Mouse (Mus musculus) liver, embryonic 14.5 days (tissue): ENCODE results near the gene Efna2. TPM values are rescaled to one million over a fixed set of nuclear protein-coding genes. Genes with fewer than 3 reads are reported as not detected.

ENCODE experiments used
- ATAC-seq: fragments of 200-750 bp; cut with Nextera tagmentation; 2 replicates; pipeline ENCODE4 v1.8.0; 2017; ENCODE audit warnings: moderate number of reproducible peaks, mild to moderate bottlenecking, moderate library complexity; ENCODE audit not compliant: insufficient read depth
- DNase-seq, 3 experiments: peaks; one replicate each; pipeline ENCODE4 v3.0.0-alpha.2; 2012 to 2013; ENCODE audit warnings: low read depth in 3 of 3, low spot score in 3 of 3
- H3K27ac ChIP-seq: fragments of 300-500 bp; sonication (generic); 2 replicates; pipeline ENCODE4 v1.5.1; 2014; ENCODE audit warnings: moderate library complexity, mild to moderate bottlenecking, control low read depth, inconsistent platforms
- H3K27me3 ChIP-seq: fragments of 300-500 bp; sonication (generic); 2 replicates; pipeline ENCODE4 v1.6.1; 2014; ENCODE audit warnings: mild to moderate bottlenecking, low read length, moderate library complexity; ENCODE audit not compliant: control insufficient read depth, insufficient read depth
- H3K36me3 ChIP-seq: fragments of 300-500 bp; sonication (generic); replicated peaks from 2 replicates; pipeline ENCODE4 v1.6.1; 2014; ENCODE audit warnings: low read depth; ENCODE audit not compliant: control insufficient read depth, insufficient read depth
- H3K4me1 ChIP-seq, 2 experiments: fragments of 200-500 bp in 1 of 2; fragments of 300-500 bp in 1 of 2; sonication (generic) in 1 of 2; replicated peaks; 2 replicates each; pipeline ENCODE4 v1.6.1; 2012 to 2014; ENCODE audit warnings: antibody characterized with exemption in 1 of 2, inconsistent platforms in 1 of 2, low read length in 1 of 2; ENCODE audit not compliant: control insufficient read depth in 2 of 2, insufficient read depth in 2 of 2
- H3K4me2 ChIP-seq: fragments of 300-500 bp; sonication (generic); 2 replicates; pipeline ENCODE4 v1.6.1; 2014; ENCODE audit warnings: low read depth, mild to moderate bottlenecking, control low read depth, moderate library complexity
- H3K4me3 ChIP-seq, 2 experiments: fragments of 200-500 bp in 1 of 2; fragments of 300-500 bp in 1 of 2; sonication (generic) in 1 of 2; 2 replicates each; pipeline ENCODE4 v1.5.1; 2012 to 2014; ENCODE audit warnings: low read depth in 2 of 2, low read length in 2 of 2, mild to moderate bottlenecking in 2 of 2, control low read depth in 1 of 2, inconsistent platforms in 1 of 2, moderate library complexity in 1 of 2; ENCODE audit not compliant: insufficient read depth in 1 of 2
- H3K9ac ChIP-seq: fragments of 300-500 bp; sonication (generic); replicated peaks from 2 replicates; pipeline ENCODE4 v1.6.1; 2014; ENCODE audit warnings: mild to moderate bottlenecking, control low read depth, moderate library complexity
- H3K9me3 ChIP-seq: fragments of 300-500 bp; sonication (generic); 2 replicates; pipeline ENCODE4 v1.6.1; 2016; ENCODE audit warnings: low read length, mixed read lengths; ENCODE audit not compliant: control insufficient read depth
- CTCF ChIP-seq: IDR thresholded peaks from 2 replicates; pipeline ENCODE4 v1.5.1; 2016; ENCODE audit warnings: antibody characterized with exemption, low read depth, control low read depth
- EP300 ChIP-seq: IDR thresholded peaks from 2 replicates; pipeline ENCODE4 v1.6.1; 2016; ENCODE audit warnings: antibody characterized with exemption, low read depth
- WGBS: fragments of 180-500 bp; shearing (Covaris S2); extraction: QIAGEN DNeasy Blood & Tissue Kit; methylation state at CpG from one replicate; pipeline ENCODE4 v1.1.7; 2014; ENCODE audit not compliant: insufficient replicate concordance; 5-methylcytosine and 5-hydroxymethylcytosine counted together
- polyA plus RNA-seq, 2 experiments: library from polyadenylated mRNA; depleted of rRNA in 1 of 2; stranded (reverse) in 1 of 2; unstranded in 1 of 2; fragments of >200 nt; fragmentation: Nextera tagmentation in 1 of 2; extraction: Ambion mirVana in 1 of 2; gene quantifications; 2 replicates each; pipeline versions ENCODE4 v1.2.1 to v1.2.3; 2012 to 2014

The Efna2 gene
- polyA plus RNA-seq, 2 experiments = 0.47 to 0.51 TPM

GRCm38 (mm10) chr10:80177441-80178279 is 1.6 kb upstream of the Efna2 start:
- Histone ChIP-seq H3K4me3 (no peak overlapping the region), H3K9ac (no peak overlapping the region), H3K9me3 (no peaks in the 10 kb centered on the region), H3K4me2 (no peak overlapping the region), H3K36me3 (no peaks in the 10 kb centered on the region), H3K27ac (no peak overlapping the region), H3K27me3 (peaks cover 29% of the 10 kb centered on the region), H3K4me1 (peaks cover 0 to 4% of the 10 kb centered on the region in 2 experiments; a peak in 3 of 4 replicates)
- no peak for TF ChIP-seq CTCF
- no peak for TF ChIP-seq EP300
- 60% methylated on average over 7 of the region's 7 CpGs for WGBS
- no peak for DNase-seq
- ATAC-seq = no peak

DNA sequence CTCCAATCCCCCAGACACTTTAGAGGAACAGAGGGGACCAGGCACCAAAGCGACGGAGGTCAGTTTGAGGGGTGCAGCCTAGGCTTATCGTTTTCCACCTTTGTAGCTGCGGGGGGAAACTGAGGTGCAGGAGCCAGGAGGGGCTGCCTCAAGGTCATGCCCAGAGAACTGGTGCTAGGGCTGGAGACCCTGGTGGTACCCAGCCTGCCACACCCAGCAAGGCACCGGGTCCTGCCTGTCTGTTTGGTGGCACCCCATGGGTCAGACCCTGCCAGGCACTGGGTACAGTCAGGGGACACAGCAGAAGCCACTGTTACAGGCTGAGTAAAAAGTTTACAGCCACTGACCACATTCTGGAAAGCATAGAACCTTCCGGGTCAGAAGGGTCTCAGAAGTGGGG is 1.0 kb downstream of the Efna2 start:
- Histone ChIP-seq H3K36me3 (no peaks in the 10 kb centered on the region), H3K9ac (no peak overlapping the region), H3K27me3 (peaks cover 29% of the 10 kb centered on the region), H3K4me3 (no peak overlapping the region), H3K4me1 (no peaks in the 10 kb centered on the region), H3K9me3 (no peaks in the 10 kb centered on the region), H3K27ac (no peak overlapping the region), H3K4me2 (no peak overlapping the region)
- no peak for DNase-seq
- WGBS = 49% methylated on average over 6 of the region's 6 CpGs
- no peak for TF ChIP-seq EP300
- TF ChIP-seq CTCF = no peak
- ATAC-seq = no peak

GRCm38 (mm10) chr10:80180823-80181222 is 1.5 kb downstream of the Efna2 start:
- H3K9me3 ChIP-seq = no peaks in the 10 kb centered on the region
- H3K4me1 ChIP-seq = no peaks in the 10 kb centered on the region
- H3K4me3 ChIP-seq = no peak overlapping the region
- H3K9ac ChIP-seq = no peak overlapping the region
- H3K36me3 ChIP-seq = no peaks in the 10 kb centered on the region
- DNase-seq = no peak
- peaks cover 33% of the 10 kb centered on the region for H3K27me3 ChIP-seq
- 68% methylated on average over 5 of the region's 5 CpGs for WGBS
- TF ChIP-seq CTCF (no peak), EP300 (no peak)
- ATAC-seq = no peak
- H3K27ac ChIP-seq = no peak overlapping the region
- no peak overlapping the region for H3K4me2 ChIP-seq

GRCm38 (mm10) chr10:80182547-80182946 is 3.3 kb downstream of the Efna2 start:
- no peak for TF ChIP-seq CTCF
- TF ChIP-seq EP300 = no peak
- no peaks in the 10 kb centered on the region for H3K36me3 ChIP-seq
- DNase-seq = no peak
- WGBS = 71% methylated on average over 7 of the region's 7 CpGs
- no peak overlapping the region for H3K4me2 ChIP-seq
- H3K9me3 ChIP-seq = no peaks in the 10 kb centered on the region
- H3K4me1 ChIP-seq = no peaks in the 10 kb centered on the region
- H3K27me3 ChIP-seq = peaks cover 47% of the 10 kb centered on the region
- no peak overlapping the region for H3K9ac ChIP-seq
- no peak for ATAC-seq
- no peak overlapping the region for H3K4me3 ChIP-seq
- H3K27ac ChIP-seq = no peak overlapping the region

GRCm38 (mm10) chr10:80186649-80187048 is 7.4 kb downstream of the Efna2 start:
- WGBS = 27% methylated on average over 27 of the region's 27 CpGs
- Histone ChIP-seq H3K9me3 (no peaks in the 10 kb centered on the region), H3K4me1 (no peaks in the 10 kb centered on the region), H3K9ac (no peak overlapping the region), H3K36me3 (no peaks in the 10 kb centered on the region), H3K4me2 (no peak overlapping the region), H3K4me3 (no peak overlapping the region), H3K27me3 (peaks cover 58% of the 10 kb centered on the region), H3K27ac (no peak overlapping the region)
- DNase-seq (no peak), ATAC-seq (no peak)
- no peak for TF ChIP-seq CTCF
- no peak for TF ChIP-seq EP300
